Mouse (Mus musculus) c-Kit-negative CD71-positive TER-119-positive erythroid progenitor cells, embryonic 14.5 days (primary cell): ENCODE measurements around the gene Pax7.

Experiments used
- DNase-seq: peaks from one replicate; pipeline ENCODE4 v3.0.0-alpha.2; 2013; ENCODE audit warnings: low read depth, low spot score

The Pax7 gene

GRCm38 (mm10) chr4:139833036-139833634, at the start of gene Pax7:
Gene Pax7 (minus strand): TSS chr4:139833528.
- no peak for DNase-seq

DNA sequence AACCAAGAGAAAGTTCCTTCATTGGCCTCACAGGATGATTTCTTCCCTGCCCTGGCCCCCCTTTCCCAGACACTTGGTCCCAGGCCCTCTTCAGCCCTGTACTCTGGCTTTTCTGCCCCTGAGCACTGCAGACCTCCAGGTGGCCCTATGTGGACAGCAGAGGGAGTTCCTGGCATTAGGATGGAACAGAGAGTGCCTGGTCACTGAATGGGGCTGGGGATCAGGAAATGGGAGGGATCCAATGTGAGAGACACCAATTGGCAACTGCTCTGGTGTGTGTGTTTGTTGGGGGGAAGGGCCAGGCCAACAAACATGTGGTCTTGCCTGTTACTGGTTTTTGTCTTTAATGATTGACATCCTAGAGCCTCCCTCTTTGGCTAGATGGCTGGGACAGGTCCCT, 48.5 kb upstream of the Pax7 start:
- DNase-seq, result no peak

DNA sequence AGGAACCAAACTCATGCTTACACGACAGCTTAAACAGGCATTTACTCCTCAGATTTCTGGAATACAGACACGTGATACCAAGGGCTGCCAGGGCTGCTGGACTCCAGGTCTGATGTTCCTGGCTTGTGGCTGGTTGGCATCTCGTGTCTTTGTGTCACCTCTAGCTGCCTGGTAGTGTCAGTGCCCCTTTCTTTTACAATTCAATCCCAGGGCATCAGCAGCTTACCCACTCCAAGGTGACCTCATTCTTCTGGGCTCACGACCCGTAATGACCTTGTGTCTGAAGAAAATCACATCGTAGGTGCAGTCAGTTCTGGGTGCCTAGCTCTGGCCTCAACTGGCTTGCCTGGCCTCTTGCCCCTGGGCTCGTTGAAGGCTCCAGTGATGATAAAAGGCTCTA, 46.0 kb upstream of the Pax7 start:
- no peak for DNase-seq

- DNase-seq, result no peak
These were observed 45.1 kb upstream of the Pax7 start for GRCm38 (mm10) chr4:139878443-139878842.

DNA sequence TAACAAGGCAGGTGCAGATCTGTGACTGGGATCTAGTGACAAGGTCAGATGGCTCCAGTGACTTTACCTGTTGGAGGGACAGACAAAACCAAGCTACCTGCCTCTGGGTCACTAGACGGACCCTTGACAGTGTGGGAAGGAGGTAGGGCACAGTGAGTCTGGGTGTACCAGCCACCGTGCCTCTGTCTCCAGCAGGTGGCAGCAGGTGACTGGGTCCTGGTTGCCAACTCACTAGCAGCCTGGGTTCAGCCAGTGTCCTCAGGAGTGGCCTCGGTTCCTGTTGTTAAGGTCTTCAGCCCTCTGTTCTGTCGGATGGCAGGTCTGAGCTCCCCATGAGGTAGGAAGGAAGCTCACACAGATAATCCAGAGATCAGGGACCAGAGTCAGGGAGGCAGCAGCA, 43.9 kb upstream of the Pax7 start:
- no peak for DNase-seq

DNA sequence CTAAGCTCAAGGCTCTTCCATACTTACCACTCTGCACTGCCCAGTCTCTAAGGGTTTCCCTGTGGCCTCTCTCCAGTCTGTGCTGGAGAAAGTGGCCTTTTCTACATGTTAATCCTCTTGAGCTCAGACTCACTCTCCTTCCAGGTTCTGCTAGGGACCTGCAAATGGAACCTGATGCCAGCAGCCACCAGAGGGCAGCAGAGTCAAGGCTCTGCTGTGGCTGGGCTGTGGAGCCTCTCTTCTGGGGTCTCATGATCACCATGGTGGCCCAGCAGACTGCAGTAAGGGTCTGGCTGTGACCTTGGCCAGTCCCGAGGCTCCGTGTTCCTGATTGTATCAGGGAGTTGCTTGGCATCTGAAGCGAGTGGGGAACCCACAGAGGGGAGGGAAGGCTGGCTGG, 39.3 kb upstream of the Pax7 start:
- no peak for DNase-seq

DNA sequence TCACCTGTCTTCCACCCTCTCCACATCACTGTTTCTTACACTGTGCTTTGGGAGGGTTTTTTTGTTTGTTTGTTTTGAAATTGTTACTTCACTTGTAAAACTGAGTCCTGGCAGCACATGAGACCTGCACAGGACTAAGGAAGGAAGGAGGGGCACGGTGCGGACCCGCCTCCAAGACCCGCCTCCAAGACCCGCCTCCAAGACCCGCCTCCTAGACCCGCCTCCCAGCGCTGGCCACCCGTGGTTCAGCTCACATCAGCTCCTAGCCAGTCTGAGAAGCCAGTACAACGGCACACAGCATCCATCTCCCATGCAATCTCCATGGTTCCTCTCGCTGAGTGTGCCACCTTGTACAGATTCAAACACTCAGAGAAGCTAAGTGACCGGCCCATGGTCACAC, 38.4 kb upstream of the Pax7 start:
- no peak for DNase-seq

- no peak for DNase-seq
These were observed 29.9 kb upstream of the Pax7 start for GRCm38 (mm10) chr4:139863218-139863617.

DNA sequence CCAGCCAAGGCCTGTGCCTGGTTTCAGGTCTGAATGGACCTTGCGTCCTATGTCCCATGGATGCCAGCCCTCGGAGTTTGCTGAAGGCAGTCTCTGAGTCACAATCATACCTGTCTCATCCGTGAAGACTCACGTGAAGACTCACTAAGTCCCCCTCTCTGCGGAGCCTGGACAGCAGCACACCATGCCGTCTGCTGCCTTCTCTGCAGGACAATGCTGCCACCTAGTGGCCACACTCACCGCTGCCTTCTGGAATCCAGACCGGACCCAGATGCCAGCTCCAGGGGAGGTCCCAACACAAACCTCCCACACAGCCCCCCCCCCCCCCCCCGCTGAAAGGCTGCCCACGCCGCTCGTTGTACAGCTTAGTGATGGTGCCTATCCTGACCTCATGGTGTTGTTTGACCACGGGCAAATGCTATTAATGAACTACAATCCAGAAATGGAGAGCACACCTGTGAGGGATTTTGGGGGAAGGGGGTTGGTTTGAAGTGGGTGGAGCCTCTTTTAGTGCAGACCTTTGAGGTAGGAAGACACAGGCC, 25.4 kb upstream of the Pax7 start:
- peak; percentile 22 for DNase-seq

- no peak for DNase-seq
These were observed 19.1 kb upstream of the Pax7 start for GRCm38 (mm10) chr4:139852219-139853035.

DNA sequence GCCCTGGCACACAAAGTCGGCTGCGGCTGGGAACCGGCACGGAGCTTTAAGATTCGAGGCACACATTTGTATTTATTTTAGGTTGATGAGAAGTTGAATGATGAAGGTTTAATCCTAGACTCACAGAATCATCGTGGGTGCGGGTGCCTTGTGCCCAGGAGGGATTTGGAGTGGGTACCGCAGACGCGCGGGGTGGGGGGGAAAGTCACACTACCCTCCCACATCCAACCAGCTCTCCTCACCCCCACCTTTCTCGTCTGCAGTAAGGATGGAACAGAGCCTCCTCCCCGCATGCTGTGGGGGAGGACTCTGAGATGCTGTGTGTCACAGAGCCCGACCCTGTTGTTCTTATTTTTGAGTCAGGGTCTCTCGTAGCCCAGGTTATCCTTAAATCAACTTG, 18.1 kb upstream of the Pax7 start:
- no peak for DNase-seq

DNA sequence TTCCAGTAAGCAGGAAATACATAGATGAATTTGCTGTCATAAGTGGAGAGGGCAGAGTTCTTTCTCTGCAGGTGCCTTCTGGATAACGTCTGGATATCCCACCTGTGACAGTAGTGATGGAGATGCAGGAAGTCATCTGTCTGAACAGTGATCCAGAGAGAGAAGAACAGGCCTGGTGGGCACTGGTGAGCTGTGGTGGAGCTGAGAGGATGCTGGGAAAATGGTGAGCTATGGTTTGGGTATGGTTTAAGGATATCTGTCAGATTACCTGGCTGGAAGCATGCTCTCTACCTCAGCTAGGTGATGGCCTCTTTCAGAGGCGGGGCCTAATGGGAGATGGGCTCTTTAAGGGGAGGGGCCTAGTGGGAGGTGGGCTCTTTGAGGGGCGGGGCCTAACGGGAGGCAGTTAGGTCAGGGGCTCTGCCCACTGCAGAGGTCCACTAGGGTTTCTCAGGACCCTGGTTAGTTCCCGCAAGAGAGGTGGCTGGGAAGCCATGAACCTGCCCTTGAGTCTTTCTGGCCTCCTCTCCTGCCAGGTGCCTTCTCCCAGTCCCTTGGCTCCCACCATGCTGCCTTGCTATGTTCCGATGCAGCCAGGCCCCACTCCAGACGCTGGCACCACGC, 17.3 kb upstream of the Pax7 start:
- no peak for DNase-seq

DNA sequence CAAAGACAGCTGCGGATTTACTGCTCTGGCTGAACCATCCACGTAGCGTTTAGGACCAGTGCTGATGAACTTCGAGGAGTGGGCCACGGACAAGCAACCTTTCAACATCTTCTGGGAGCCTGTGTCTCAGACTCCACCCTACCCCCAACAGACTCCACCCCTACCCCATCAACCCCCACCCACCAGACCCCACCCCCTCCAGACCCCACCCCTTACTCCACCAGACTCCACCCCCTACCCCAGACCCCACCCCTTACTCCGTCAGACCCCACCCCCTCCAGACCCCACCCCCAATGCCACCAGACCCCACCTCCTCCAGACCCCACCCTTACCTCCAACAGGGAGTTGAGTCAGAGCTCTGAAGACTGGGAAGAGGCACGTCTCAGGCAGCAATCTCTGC, 10.1 kb upstream of the Pax7 start:
- DNase-seq, result no peak

DNA sequence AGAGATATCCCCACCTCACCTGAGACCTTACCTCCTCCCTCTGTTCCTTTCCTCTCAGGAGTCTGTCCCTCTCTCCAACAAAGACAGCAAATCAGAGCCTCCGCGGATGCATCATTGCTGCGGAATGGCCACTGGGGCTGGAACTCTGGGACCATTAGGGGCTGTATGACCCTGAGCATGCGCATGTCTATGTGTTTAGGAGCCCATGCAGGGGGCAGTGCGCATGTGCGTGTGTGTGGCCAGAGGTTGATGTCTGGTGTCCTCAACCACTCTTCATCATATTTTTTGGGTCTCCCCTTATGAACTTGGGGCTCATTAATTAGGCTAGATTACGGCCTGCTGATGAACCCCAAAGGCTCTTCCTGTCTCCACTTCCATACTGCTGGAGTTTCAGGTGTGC, 9.6 kb upstream of the Pax7 start:
- DNase-seq, result no peak

GRCm38 (mm10) chr4:139840939-139841500, 7.7 kb upstream of the Pax7 start:
- no peak for DNase-seq

DNA sequence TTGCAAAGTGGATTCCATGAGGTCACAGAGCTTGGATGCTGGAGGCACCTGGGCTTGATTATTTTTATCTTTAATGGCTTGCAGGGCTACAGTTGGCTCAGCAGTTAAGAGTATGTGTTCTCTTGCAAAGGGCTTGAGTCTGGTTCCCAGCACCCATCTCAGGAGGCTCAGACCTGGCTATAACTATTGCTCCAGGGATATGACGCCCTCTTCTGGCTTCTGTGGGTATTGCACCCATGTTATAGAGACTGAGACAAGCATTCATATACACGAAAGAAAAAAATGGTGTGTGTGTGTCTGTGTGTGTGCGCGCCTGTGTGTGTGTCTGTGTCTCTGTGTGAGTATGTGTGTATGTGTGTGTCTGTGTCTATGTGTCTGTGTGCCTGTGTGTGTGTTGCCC, 7.1 kb upstream of the Pax7 start:
- DNase-seq, result no peak

GRCm38 (mm10) chr4:139836681-139837080, 3.4 kb upstream of the Pax7 start:
- no peak for DNase-seq

DNA sequence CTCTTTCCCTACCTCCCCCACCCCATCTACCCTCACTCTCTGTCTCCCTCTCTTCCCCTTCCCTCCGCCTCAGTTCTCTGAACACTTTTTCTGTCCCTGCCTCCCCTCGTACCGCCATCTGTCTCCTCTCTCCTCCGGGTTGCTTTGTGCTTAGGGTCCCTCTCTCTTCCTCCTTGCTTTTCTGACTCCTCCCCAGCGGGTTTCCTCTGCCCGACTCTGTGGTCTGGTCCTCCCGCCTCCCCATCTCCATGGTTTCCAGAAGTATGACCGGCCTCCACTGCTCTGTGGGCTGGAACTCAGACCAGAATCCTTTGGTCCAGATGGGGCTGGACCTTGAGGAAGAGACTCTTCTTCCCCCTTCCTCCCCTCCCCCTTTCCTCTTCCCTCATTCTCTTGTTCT, 2.9 kb upstream of the Pax7 start:
- DNase-seq, result no peak

- DNase-seq, result no peak
These were observed 581 bp upstream of the Pax7 start for GRCm38 (mm10) chr4:139833817-139834401.

GRCm38 (mm10) chr4:139832281-139833035, 870 bp downstream of the Pax7 start:
- no peak for DNase-seq

DNA sequence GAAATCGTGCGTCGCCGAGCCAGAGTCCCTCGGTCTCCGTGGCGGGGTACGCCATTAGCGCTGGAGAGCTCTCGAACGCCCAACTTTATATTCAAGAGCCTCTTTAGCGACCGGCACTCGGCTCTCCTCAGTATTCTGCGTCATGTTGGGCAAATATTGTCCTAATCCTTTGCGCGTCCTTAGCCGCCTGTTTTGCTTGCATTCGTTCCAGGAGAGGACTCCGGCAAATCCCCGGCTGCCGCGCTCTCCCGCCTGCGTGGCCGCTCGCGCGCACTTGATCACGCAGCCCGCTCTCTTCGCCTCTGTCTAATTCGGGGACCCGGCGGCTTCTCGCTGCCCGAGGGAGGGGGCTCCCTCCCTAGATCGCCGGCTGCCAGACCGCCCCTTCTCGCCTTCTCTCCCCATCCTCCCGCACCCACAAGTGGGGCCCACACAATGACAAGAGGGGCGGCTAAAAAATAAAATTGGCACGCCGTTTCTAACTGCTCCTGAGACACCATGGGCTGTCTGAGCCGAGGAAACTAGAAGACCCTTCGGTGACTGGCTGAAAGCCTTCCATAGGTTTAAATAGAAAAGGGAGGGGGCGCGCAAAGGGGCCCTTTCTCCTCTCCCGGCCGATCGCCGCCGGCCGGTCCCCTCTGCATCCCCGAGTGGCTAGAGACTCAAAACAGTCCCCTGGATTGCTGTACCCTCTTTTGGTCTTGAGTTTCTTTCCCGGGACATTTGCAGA, 1.7 kb downstream of the Pax7 start:
- no peak for DNase-seq
